Mouse (Mus musculus): Measurements from ENCODE around the gene Zfp64.
"Not testable (repeated sequence)": the region's sequence is repeated elsewhere in the genome, so short reads cannot be mapped to it uniquely, and the experiment has no call there.

The Zfp64 gene

DNA sequence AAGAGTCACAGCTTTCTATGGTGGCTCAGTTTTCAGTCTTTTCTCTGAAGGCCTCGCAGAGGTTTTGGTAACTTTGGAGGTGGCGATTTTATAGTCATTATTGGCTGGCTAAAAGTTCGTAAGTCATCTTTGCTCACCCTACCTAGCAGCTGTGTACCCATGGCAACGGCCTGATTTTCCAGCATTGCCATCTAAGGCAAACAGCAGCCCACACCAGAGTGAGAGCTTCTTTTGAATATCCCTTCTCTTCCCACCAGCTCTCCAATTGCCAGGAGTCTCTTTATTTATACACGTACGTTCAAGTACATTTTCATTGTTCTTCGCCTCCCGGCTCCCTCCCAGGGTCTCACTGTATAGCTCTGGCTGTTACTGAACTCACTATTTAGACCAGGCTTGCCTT is 59.9 kb downstream of the Zfp64 start:
- DNase-seq (ENCODE audit: low spot score in 2 of 2) = no peak

DNA sequence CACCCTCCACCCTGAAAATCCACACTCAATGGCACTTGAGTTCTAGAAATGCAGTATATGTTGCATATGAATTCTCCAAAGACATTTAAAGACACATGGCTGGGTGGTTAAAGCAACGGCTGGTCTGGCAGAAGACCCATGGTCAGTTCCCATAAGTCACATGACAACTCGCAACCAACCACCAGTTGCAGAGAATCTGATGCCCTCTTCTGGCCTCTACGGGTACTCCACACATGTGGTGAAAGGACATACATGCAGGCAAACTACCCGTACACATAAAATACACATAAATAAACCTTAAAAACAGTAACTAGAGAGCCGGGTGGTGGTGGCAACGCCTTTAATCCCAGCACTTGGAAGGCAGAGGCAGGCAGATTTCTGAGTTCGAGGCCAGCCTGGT is 60.6 kb downstream of the Zfp64 start:
- no peak for DNase-seq (ENCODE audit: low spot score in 2 of 2)

DNA sequence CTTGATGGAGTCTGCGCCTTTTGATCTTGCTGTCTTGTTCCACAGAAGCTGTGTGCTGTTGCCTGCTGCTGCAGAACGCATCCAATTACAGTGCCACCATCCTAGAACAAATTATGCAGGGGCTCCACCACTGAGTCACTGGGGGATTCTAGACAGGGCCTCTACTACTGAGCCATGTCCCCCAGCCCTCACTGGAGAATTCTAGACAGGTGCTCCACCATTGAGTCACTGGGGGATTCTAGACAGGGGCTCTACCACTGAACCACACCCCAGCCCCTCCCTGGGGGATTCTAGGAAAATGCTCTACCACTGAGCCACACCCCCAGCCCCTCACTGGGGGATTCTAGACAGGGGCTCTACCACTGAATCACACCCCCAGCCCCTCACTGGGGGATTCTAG is 63.3 kb downstream of the Zfp64 start:
- no peak for DNase-seq (ENCODE audit: low spot score in 2 of 2)

DNA sequence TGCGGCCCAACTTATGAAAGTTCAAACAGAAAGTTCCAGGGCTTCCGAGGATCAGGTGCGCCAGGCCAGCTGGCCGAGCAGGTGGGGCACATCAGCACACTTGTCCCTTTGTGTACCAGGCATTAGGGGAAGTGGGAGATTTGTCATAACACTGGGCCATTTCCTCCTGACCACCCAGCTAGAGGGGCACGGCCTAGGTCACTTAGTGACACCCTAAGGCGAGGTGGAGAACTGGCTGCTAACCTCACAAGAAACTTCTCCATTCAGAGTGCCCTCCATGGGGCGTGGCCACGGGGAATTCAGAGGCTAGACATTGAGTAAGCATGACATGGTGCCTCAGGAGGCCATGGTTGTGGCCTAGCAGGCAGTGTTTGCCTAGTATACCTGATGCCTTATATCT is 70.7 kb downstream of the Zfp64 start:
- DNase-seq (ENCODE audit: low spot score in 2 of 2) = peak in 1 of 2 experiments; percentile 31

DNA sequence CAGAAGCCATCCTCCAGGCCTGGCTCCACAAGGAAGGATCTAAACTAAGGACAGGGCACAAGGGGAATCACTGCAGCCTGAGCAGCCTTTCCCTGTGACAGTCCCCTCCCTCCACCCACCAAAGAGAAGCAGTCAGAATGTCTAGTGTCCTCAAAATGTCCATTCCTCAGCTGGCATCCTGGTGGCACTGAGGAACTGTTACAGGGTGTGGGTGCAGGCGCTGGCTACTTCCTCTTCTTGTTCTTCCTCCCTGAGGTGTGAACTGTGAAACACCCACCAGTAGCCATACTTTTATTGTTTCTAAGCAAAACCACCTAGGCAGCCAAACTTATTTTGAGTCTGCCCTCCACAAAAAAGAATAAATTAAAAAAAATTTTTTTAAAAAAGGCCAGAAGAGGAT is 72.4 kb downstream of the Zfp64 start:
- no peak for DNase-seq (ENCODE audit: low spot score in 2 of 2)

DNA sequence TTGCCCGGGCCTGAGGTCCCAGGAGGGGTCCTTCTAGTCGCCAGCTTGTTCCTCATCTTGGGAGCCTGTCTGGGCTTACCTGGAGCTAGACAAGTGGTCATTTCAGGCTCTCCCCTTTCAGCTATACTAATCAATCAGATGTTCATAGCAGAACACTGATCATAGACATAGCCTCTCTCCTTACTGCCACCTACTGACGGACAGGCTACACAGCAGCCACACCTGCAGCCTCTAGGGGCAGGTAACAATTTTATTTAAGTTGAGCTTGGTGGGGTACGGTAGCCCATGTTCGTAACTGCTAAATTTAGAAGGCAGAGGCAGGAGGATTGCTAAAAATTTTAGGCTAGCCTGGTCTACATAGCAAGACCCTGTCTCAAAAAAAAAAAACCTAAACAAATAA is 73.5 kb downstream of the Zfp64 start:
- DNase-seq (ENCODE audit: low spot score in 2 of 2) = no peak

DNA sequence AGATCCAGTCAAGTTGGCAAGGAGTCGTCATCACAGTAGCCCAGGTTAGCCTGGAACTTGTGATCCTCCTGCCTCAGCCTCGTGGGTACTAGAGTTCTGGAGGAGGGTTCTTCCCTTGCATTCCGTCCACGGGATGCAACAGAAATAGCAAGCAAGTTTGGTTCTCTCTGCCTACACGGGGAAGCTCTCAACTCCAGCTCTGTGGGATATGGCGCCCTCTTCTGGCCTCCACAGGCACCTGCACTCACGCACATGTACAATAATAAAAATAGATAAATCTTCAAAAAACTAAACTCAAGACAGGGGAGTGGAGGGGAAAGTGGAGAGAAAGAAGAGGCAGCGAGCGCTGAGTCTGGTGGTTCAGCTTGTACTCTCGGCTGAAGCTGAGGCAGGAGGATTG is 75.8 kb downstream of the Zfp64 start:
- no peak for DNase-seq (ENCODE audit: low spot score in 2 of 2)

DNA sequence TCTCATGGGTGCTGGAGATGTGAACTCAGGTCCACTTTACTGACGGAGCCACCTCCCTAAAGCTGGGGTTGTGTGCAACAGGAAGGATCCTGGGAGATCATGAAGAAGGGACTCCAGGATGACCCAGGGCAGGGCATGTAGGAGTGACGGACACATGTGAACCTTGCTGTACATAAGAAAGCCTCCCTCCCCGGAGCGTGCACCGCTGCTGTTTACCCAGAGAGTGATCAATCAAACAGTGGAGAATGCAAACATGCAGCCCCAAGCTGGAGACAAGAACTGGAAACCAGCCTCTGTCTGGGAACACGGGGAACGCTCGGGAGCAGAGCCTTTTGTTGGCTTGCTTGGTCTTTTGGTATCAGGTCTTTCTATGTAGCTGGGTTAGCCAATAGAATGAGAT is 76.7 kb downstream of the Zfp64 start:
- DNase-seq (ENCODE audit: low spot score in 2 of 2) = no peak

DNA sequence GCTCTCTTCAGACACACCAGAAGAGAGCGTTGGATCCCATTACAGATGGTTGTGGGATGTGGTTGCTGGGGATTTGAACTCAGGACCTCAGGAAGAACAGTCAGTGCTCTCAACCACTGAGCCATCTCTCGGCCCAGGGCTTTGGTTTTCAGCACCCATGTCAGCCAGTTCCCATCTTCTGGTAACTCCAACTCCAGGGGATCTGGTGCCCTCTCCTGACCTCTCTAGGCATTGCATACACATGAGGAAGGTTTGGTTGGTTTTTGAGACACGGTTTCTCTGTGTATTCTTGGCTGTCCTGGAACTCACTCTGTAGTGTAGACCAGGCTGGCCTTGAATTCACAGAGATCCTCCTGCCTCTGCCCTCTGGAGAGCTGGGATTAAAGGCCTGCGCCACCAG is 77.2 kb downstream of the Zfp64 start:
- no peak for DNase-seq (ENCODE audit: low spot score in 2 of 2)

DNA sequence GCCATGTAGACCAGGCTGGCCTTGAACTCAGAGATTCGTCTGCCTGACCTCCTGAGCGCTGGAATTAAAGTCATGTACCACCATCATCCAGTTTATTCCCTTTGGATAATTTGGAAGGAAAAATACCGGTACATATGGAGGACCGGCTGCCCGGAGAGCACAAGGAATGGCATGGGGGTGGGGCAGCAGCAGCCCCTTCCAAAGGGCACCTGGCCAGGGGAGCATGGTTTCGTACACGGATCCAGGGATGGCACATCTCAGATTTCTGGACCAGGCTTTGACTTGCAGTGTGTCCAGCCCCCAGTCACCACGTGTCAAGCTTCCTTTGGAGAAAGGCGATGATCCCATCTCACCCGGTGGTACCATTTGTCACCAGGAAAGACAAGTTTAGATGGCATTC is 78.8 kb downstream of the Zfp64 start:
- DNase-seq (ENCODE audit: low spot score in 2 of 2) = no peak

DNA sequence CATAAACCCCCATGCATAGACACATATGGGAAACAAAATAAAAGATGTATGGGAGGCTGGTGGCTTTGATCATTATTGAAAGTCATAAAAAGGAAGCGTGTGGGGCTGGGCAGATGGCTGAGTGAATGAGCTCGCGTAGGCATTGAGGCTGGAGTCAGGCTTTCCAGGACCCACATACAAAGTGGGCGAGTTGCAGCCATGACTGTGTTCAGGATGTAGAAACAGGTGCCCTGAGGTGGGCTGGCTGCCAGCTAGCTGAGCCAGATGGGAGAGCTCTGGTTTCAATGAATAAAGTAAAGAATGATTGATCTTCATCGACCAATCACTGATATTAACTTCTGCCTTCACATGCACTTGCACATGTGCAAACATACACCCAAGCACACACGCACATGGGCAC is 80.9 kb downstream of the Zfp64 start:
- no peak for DNase-seq (ENCODE audit: low spot score in 2 of 2)

DNA sequence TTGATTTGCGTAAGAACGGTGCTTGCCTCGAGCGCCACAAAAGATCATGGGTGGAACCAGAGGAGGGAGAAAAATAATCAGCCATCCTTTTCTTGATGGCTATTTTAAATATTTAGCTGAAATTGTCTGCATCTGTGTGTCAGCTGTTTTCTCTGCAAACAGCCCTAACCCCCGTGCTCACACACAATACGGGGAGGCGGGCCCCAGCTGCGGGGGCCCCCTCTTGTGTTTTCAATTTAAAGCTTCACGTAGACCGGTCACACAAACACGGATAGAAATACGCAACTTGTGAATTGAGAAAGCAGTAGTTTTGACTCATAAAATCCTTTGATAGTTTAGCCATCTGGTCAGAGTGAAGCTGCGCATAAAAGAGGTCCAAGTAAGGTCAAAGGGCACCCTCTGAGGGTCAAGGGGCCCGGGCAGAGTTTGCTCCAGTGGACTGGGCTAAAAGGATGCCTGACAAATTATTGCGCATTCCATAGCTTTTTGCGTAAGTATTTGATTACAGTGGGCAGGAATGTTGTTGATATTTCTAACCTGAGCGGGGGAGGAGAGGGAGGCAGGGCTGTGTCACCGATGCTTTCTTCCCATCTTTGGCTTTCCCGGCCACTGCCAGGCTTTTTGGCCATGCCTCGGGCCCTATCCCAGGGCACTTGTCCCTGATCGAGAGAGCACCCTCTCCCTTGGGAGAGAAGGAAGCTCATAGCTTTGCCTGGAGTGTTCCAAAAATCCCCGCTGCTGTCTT is 83.4 kb downstream of the Zfp64 start:
- no peak for DNase-seq (ENCODE audit: low spot score in 2 of 2)

DNA sequence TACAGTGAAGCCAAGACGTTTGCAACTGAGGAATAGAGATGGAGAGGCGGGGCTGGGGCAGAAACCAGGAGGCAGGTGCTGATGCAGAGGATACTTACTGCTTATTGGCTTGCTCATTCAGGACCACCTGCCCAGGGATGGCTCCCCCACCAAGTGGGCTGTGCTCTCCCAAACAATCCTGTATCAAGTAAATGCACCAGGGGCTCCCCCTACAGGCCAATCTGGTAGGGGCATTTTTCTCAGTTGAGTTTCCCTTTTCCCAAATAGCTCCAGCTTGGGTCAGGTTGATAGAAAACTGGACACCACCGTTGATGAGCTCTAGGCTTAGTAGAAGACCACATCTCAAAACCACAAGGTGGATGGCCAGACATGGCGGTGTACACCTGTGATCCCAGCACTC is 84.9 kb downstream of the Zfp64 start:
- DNase-seq (ENCODE audit: low spot score in 2 of 2) = peak in 1 of 2 experiments; percentile 25

DNA sequence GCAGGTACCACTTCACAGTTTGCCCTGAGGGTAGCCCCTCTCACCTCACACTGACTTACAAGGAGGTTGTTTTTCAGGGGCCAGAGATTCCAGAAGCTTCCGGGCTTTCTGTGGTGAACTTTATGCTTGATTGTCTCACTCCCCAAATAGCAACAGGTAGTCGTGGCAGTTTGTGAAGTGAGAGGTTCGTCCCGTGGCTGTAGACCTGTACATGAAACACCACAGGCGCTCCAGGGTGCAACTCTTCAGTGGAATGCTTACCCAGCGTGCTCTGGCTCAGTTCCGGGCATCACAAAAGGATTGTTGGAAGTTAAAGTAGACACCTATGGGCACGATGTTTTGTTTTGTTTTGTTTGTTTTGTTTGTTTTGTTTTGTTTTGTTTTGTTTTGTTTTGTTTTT is 88.4 kb downstream of the Zfp64 start:
- DNase-seq (ENCODE audit: low spot score in 2 of 2) = no peak

DNA sequence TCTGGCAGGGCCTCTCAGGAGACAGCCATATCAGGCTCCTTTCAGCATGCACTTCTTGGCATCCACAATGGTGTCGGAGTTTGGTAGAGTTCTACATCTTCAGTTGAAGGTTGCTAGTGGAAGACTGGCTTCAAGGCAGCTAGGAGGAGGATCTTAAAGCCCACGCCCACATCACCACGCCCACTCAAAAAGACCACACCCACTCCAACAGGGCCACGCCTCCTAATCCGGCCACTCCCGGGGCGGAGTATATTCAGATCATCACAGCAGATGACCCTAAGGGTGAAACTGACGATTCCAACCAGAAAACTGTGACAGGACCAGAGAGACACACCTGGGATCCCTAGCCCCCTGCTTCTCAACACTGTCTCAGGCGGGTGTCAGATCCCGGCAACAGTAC is 89.0 kb downstream of the Zfp64 start:
- DNase-seq (ENCODE audit: low spot score in 2 of 2) = no peak

DNA sequence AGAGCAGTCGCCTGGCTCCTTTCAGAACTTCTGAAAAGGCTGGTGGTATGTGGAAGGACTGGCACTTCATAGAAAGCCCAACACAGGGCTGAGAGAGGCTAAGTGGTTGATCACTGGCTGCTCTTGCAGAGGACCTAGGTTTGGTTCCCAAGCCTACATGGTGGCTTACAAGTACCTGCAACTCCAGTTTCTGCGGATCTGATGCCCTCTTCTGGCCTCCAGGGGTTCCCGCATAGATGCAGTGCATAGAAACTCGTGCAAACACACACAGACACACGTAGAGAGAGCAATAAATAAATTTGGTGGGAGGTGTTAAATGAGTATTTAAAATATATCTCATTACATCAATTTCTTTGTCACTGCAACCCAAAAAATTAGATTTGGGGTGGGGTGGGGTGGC is 90.5 kb downstream of the Zfp64 start:
- no peak for DNase-seq (ENCODE audit: low spot score in 2 of 2)

DNA sequence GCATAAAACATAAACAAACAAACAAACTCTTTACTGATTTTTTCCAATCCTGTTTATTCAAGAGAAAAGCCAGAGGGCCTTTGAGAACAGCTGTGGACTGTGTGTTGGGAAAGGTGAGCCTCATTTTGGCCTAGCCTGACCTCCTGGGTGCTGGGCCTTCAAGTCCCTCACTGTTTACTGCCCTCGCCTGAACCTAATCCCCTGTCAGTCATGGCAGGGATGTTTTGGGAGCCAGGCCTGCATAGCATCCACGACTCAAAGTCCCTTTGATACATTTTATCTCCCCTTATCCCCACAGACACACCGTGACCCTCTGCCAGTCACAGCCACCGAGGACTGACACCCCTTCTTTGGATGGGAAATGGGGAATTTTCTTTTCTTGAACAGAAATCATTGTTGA is 92.7 kb downstream of the Zfp64 start:
- no peak for DNase-seq (ENCODE audit: low spot score in 2 of 2)

DNA sequence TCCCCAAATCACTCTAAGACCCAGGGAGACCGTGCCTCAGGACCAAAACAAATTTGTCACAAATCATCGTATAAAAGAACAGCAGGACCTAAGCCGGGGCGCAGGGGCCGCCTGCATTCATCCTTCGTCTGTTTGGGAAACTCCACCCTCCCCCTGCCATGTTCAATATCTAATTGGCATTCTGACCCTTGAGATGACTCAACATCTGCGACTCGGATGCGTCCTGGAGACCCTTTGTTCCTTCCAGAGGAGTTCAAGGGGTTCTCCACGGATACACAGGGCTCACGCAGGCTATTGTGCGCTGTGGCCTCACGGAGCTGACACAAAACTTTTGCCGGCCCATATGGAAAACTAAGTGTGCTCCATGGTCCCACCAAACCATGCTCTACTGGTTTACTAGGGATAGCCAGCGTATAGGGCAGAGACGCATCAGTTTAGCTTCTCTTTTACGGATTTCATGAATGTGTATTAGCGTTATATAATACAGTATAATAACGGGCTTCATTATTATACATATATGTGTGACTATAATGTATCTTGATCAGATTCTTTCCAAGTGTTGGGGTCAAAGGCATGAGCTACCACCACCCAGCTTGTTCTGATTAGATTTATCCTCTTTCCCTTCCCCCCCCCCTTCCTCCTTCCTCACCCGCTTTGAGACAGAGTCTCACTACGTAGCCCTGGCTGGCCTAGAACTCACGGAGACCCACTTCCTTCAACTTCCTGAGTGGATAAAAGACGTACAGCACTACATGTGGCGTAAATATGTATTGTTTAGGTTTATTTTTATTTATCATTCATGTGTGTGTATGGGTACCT is 94.3 kb downstream of the Zfp64 start:
- DNase-seq (ENCODE audit: low spot score in 2 of 2) = no peak

DNA sequence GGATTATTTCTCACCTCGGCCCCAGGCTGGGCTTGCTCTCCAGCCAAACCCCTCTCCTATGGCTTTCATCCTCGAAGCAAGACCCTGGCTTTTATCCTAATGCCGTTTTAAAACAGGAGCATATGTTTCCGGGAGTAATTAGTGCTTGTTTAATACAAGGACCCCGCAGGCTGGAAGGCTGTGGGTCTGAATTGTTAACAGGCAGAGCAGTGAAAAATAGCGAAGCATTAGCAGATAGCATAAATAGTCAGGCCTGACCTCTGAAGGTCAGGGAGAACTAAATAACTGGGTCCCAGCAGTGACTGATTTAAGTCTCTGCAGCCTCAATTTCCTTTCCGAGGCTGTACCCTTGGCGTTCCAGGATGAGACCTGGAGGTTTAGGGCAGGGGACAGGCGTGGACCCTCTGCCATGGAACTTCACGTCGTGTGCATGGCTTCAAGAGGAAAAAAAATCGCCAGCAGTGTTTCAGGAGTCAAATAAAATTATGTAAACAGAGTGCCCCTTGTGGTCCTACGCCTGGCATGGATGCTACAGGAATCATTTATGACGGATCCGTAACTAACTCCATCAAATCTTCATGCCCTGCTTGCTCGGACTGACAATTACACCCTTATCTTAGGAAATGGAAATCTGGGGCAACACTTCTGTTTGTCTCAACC is 95.2 kb downstream of the Zfp64 start:
- no peak for DNase-seq (ENCODE audit: low spot score in 2 of 2)

DNA sequence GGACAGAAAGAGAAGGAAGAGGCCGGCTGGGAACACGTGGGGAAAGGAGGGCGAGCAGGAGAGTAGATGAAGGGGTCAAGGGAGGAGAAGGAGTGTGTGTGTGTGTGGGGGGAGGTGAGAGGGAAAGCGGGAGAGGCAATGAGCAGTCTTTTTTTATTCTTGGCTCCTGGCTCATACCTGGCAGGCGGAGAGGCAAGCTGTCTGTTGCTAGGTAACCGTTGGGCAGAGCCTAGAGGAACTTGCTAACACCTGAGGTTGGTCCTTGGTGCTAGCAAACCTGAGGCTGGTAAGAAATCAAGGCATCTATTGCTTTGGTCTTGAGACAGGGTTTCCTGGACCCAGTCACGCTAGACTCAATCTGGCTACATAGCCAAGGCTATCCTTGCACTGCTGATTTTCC is 98.7 kb downstream of the Zfp64 start:
- DNase-seq (ENCODE audit: low spot score in 2 of 2) = no peak

DNA sequence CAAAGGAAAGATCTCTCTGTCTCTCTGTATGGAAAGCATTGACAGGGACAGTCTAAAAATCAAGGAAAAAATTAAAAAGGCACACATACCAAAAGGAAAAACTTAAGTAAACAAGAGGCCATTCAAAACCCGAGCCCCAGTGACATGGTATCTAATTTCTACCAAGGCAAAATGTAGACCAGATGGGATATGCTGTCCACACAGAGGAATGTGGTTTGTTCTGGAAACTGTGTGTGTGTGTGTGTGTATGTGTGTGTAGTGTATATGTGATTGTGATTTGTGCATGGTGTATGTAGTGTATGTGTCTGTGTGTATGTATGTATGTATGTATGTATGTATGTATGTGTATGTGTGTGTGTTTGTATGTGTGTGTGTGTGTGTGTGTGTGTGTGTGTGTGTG is 100.6 kb downstream of the Zfp64 start:
- no peak for DNase-seq (ENCODE audit: low spot score in 2 of 2)

DNA sequence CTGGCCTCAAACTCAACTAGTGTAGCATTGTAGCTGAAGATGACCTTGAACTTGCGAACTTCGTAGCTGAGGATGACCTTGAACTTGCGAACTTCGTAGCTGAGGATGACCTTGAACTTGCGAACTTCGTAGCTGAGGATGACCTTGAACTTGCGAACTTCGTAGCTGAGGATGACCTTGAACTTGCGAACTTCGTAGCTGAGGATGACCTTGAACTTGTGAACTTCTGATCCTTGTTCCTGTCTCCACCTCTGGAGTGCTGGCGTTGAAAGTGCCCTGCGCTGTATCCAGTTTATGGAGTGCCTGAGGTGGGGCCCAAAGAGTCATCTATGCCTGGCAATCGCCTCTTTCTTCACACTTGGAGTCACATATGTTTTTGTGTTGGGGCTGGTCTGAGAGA is 101.5 kb downstream of the Zfp64 start:
- DNase-seq (ENCODE audit: low spot score in 2 of 2) = not testable (repeated sequence)

DNA sequence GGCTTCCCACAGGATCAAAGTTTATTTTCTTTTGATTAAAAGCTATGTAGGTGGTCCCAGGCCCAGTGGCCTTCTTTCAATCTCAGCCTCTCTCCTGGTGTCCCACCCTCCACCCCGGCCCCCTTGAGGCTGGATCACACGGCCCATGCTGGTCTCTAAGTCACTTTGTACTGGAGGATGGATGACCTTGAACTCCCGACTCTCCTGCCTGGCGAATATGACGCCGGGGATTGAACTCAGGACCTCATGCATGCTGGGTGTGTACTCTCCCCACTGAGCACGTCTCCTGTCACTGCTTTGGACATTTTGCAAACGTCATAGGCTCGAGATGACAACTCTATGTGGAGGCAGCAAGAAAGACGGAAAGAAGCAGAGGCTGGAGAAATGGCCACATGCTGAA is 103.8 kb downstream of the Zfp64 start:
- no peak for DNase-seq (ENCODE audit: low spot score in 2 of 2)

All from spleen, postnatal 10 days (tissue).